Mouse (Mus musculus): Measurements from ENCODE around the gene Casc3.

Casc3 gene

DNA sequence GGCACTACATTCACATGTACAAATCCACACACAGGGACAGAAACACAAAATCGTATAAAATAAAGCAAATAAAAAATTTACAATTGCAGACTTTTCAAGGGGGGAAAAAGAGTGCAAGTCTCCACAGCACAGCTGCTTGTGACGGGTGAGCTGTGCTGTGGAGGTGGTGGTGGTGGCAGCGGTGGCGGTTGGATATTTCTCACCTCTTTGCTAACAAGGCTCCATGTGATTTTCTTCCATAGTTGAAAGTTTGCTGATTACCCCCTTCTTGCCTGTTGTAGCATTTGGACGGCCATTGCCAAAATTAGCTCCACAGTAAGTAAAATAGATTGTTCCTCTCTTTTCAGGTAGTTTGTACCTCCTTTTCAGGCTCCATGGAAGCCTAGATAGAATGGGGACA is at the start of gene Casc3:
TSS of gene Casc3 (plus strand) at position 301 of the 400 bp plus-strand sequence.
- DNase-seq (ENCODE audit: inconsistent age in 2 of 2, low spot score in 1 of 2) = no peak

DNA sequence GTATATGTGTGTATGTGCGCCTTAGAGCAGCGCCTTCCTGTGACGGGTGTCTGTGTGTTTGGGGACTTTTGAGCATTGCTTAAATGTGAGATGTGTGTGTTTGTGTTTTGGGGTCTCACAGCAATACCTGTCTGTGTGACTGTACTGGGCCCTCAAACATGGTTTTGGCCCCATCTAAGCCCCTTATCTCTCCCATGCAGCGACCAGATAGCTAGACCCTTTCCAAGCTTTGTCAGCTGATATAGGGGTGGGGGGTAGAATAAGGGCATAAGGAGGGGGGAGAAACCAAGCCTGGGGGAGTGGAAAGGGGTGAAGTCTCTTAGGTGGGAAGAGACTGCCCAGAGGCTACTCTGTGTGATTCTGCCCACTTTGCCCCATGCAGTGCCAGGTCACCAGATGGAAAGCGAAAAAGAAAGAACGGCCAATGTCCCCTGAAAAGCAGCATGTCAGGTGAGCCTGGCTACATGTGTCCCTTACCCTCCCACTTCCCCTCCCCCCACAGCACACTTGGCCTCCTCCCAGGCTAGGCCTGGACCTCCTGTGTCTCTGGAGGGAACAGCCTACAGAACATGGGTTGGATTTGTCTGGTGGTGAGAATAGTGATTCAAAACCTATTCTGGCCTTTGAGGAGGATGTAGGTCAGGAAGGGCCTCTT is 48.9 kb upstream of the Casc3 start:
- DNase-seq (ENCODE audit: inconsistent age in 2 of 2, low spot score in 1 of 2) = no peak

DNA sequence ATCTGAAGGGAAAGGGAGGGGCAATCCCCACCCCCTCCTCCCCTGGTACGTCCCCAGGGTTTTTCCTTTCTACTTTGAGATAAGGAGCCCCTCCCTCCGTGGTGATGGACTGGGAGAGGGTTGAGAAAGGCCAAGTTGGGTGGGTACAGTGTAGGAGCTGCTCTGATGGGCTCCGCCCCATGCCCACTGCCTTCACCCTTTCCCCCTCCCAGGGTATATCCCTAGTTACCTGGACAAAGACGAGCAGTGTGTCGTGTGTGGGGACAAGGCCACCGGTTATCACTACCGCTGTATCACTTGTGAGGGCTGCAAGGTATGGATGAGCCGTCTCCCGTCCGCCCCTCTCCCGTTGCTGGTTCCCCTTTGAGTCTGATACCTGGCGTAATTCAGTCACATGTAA is 48.0 kb upstream of the Casc3 start:
- no peak for DNase-seq (ENCODE audit: inconsistent age in 2 of 2, low spot score in 1 of 2)

DNA sequence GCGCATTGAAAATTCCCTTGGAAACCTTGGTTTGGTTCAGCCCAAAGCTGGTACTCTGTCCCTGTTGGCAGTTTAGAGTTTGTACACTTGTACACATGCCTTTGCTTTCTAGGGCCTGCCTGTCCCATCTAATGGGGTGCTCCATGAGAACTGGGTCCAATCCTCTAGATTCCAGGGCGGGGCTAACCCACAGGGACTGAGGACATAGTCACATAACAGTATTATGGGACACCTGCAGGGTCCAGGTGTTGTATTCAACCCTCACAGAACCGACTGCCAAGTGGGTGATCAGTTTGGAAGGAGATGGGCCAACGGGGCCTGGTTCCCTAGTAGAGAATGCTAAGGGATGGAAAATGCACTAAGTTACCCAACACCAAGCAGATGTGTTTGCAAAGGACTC is 42.8 kb upstream of the Casc3 start:
- no peak for DNase-seq (ENCODE audit: inconsistent age in 2 of 2, low spot score in 1 of 2)

DNA sequence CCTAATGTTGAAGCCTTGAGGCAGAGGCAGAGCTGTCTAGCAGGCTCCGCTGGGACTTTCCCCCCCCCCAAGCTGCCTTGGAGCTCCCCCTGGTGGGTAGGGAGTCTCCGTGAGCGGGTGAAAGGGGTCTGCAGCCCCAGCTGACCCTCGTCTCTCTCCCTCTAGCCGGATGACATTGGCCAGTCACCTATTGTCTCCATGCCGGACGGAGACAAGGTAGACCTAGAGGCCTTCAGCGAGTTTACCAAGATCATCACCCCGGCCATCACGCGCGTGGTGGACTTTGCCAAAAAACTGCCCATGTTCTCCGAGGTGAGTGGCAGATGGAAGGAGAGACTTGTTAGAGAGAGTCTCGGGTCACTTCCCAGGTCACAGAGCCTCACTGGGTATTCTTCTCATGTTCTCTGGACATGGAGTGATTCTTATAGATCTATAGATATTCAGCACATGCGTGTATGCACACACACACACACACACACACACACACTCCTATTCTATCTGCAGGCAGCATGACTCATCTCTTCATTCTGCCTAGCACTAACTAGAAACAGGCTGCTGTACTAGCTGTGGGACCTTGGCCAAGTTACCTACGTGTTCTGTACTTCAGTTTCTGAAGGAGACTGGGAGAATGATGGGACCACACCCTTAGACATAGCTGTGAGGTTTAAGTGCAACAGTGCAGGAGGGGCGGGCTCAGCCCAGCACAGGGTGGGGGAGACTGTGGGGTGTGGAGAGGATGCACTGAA is 41.8 kb upstream of the Casc3 start:
- DNase-seq (ENCODE audit: inconsistent age in 2 of 2, low spot score in 1 of 2) = peak; percentile 61 to 89

DNA sequence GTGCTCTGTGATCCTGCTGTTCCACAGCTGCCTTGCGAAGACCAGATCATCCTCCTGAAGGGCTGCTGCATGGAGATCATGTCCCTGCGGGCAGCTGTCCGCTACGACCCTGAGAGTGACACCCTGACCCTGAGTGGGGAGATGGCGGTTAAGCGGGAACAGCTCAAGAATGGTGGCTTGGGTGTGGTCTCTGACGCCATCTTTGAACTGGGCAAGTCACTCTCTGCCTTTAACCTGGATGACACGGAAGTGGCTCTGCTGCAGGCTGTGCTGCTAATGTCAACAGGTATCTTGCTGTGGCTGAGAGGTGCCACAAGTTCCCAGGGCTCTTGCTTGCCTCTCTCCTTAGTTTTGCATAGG is 41.2 kb upstream of the Casc3 start:
- no peak for DNase-seq (ENCODE audit: inconsistent age in 2 of 2, low spot score in 1 of 2)

DNA sequence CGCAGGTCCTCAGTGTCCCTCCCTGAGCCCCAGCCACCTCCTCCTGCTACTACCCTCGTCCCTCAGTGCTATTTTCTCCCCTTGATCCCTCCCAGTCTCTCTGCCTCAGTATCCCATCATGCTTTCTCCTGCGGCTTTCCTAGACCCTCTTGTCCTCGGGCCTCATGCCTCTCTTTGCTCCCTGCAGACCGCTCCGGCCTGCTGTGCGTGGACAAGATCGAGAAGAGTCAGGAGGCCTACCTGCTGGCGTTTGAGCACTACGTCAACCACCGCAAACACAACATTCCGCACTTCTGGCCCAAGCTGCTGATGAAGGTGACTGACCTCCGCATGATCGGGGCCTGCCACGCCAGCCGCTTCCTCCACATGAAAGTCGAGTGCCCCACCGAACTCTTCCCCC is 40.6 kb upstream of the Casc3 start:
- DNase-seq (ENCODE audit: inconsistent age in 2 of 2, low spot score in 1 of 2) = no peak

DNA sequence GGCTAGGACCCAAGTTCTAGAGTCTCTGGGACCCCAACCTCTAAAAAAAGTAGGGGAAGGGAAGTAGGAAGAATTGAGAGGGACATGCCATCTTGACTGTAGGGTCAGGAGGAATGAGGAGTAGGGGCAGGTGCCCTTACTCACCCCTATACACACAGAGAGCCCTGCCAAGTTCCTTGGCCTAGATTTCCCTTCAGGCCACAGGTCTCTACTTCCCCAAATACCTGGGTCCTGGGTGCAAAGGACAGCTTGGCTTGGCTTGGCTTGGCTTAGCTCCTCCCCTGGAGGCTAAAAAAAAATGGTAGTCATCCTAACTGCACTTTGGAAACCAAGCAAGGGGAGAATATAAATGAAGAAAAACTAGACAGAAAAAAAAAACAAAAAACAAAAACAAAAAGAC is 40.0 kb upstream of the Casc3 start:
- no peak for DNase-seq (ENCODE audit: inconsistent age in 2 of 2, low spot score in 1 of 2)

DNA sequence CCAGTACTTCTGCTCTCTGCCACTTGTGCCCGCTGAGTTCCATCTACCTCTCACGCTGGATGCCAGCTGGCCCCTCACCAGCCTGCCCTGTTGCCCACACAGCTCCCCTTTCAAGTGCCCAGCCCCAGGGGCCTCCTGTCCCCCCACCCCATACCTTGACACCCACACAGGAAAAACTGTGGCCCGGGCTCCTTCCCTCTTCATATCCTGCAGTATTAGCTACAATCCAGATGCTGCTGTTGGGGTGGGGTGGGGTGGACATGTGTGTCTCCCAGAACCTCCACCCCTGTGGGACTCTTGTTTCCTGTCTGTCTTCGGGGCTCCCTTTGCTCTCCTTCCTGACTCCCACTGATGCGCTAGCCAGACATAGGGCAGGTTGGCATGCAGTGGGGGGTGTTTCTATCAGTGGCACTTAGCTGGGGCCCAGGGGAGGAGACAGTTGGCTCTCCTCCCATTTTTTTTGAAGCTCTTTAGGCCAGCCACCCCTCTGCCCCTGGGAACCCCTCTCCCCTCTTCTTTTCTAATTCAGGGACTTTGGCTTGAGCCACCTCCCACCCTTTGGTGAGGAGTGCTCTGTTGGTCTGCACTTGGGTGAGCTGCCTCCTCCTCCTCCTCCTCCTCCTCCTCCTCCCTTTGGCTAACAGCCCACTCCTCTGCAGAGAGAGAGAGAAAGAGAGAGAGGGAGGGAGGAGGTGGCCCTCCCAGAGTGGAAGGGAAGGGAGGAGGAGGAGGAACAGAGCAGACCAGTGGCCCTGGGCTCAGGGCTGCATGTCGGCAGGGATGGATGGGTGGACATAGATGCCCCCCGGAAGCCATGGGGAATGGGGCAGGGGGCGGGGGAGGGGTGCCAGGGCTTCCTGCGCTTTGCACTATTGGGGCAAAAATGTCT is 39.0 kb upstream of the Casc3 start:
- peak; percentile 25 to 71 for DNase-seq (ENCODE audit: inconsistent age in 2 of 2, low spot score in 1 of 2)

DNA sequence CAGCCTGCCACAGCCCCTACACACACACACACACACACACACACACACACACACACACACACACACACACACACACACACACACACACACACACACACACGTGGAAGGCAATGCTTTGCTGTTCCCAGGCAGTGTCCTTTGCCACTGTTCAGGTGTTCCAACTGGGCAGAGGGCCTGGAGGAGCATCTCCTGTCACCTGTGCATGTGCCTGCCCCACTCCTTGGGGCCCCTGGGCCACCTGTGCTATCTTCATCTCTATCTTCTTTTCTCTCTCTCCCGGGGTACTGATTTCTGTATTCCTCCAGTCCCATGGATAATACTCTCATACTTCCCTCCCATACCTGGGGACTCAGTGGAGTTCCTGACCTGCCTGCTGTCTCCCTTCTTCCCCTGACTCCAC is 38.4 kb upstream of the Casc3 start:
- peak in 1 of 2 experiments; percentile 67 for DNase-seq (ENCODE audit: inconsistent age in 2 of 2, low spot score in 1 of 2)

DNA sequence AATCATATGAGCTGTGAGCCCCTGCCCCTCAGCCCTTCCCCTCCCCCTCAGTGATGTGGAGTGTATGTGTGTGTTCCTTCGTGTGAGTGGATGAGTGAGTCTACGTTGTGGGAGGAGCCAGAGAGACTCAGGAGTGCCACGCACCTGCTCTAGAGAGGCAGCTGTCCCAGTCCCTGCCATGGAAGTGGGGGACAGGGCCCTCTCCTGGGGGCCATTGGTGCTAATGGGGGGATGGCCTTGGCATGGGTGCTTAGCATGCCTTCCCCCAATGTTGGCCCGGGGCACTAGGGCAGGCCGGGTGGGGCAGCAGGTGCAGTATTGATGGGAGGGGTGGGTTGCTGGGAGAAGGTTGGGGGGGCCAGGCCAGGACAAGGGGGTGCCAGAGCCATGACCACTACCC is 37.9 kb upstream of the Casc3 start:
- peak; percentile 30 to 70 for DNase-seq (ENCODE audit: inconsistent age in 2 of 2, low spot score in 1 of 2)

DNA sequence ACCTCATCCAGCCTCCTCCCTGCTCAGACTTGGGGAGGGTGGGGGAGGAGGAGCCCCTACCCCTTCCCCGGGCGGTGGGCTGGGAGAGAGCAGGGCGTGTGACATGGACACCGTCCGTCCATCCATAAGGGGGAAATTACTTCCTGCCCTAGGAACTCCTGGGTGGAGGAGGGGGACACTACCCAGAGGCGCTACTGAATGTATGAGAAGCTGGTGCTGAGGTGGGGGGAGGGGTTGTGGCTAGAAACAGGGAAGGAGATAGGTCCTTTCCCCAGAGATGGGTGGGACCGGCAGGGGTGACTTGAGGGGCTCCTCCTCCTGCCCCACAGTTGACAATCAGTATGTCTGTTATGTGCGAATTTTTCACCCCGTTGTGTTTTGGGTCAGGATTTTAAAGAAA is 37.4 kb upstream of the Casc3 start:
- peak; percentile 63 to 84 for DNase-seq (ENCODE audit: inconsistent age in 2 of 2, low spot score in 1 of 2)

DNA sequence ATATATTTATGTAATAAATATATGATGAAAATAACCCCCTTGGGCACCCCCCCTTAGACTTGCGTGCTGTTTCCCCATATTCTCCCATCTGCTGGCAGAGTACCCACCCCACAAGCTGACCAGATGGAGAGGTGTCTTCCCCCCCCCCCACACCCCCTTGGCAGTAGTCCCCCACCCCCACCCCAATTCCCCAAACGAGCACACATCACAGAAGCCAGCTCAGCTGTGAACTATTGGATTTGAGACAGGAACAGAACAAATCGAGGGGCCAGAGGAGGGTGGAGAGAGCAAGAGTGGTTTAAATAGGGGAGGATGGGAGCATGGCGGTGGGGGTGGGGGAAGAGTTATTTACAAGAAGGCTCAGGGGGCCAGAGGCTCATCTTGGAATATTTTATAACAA is 37.0 kb upstream of the Casc3 start:
- DNase-seq (ENCODE audit: inconsistent age in 2 of 2, low spot score in 1 of 2) = no peak

DNA sequence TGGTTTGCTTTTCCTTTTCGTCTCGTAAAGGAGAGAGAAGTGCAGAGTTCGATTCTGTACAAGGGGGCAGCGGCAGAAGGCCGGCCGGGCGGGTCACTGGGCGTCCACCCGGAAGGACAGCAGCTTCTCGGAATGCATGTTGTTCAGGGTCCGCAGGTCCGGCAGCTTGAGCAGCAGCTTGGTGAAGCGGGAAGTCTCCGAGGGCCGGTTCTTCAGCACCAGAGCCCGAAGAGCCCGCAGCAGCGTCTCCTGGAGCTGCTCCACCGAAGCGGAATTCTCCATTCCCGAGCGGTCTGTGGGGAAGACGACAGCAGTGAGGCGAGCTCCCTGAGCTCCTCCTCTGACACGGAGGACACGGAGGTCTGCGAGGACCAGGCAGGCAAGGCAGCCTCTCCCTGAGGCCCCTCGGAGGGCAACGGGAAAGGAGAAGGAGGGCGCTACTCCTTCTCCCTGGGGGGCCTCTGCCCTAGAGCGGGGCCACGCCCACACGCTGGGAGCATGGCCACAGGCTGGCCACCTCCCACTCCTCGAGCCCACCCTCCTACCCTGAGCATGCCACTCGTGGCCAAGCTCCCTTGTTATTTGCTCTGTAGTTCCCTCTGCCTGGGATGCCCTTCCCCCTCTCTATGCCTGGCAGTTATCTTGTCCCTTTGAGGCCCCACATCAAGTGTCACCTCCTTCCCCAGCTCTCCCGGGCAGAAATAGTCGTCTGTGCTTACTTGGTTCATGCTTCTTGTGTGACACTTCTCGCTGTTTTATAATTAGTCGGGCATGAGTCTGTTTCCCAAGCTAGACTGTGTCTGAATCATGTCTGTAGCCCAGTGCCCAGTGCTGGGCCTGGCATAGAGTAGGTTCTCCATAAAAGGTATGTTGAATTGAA is 36.3 kb upstream of the Casc3 start:
- peak; percentile 48 to 75 for DNase-seq (ENCODE audit: inconsistent age in 2 of 2, low spot score in 1 of 2)

DNA sequence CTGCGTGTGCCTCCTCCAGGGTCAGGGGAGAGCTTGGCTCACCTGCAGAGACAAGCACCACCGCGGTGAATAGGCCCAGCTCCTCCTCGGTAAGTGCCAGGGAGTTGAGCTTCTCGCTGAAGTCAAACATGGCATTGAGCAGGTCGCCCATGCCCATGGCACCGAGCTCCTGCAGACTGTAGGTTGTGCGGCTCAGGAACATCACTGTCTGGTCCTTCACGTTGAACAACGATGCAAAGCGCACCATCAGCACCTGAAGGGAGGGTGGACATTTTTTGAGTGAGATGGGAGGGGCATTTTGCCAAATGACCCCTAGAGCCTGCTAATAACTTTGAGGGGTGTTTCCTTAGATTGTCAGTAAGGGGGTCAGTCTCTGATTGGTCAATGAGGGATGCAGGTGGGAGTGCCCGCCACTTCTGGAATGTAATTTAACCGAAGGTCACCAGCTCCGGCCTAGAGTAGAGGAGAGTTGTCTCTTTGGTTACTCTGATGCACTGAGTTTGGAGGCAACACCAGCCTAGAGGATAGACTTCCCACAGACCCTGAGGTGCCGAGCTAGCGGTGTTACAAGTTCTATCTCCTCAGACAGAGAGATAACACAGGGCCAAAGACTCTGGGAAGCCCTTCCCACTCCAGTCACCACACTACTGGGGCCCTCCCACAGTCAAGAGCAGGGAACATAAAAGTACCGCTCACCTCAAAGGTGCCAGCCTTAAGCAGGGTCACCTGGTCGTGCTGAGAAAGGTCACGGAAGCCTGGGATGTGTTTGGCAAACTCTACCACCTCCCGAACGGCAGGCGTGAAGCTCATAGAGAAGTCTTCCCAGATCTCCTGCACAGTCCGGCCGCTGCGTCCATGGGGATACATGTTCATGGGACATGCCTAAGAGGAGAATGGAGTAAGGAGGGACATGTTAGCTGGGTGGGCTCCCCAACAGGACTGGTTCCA is 35.4 kb upstream of the Casc3 start:
- DNase-seq (ENCODE audit: inconsistent age in 2 of 2, low spot score in 1 of 2) = peak; percentile 37 to 75

DNA sequence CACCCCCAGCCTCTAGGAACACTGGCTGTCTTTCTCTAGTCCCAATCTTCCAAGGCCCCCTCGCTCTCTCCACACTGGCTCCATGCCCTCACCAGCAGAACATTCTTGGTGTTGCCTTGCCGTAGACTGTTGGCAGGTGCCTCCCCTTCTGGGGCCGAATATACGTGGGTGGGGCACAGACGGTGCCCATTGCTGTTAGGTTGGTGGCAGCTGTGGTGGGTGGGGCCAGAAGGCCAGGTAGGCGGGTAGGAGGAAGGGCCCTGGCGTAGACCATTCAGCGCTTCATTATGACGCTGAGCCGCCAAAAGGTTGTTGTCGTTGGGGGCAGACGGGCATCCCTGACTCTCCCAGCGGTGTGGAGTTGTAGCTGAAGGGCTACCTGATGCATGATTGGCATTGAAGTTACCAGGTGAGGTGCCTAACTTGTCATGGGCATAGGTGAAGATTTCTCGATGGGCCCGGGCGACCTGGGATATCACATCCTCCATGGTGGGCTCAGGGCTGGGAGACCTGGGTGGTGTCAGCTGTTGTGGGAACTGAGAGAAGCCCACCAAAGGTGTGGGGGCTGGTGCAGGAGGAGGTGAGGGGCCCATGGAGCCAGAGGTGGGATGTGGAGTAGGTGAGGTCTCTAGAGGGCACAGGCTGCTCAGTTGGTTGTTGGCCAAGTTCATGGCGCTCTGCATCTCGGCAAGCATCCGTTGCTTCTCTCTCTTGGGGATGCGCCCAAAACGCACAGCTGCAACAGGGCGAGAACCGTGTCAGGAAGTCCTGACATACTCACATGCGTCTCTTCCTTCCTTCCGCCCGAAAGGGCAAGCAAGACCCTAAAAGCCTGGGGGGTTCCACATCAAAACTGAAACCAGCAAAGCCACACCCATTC is 34.4 kb upstream of the Casc3 start:
- peak; percentile 42 to 70 for DNase-seq (ENCODE audit: inconsistent age in 2 of 2, low spot score in 1 of 2)

DNA sequence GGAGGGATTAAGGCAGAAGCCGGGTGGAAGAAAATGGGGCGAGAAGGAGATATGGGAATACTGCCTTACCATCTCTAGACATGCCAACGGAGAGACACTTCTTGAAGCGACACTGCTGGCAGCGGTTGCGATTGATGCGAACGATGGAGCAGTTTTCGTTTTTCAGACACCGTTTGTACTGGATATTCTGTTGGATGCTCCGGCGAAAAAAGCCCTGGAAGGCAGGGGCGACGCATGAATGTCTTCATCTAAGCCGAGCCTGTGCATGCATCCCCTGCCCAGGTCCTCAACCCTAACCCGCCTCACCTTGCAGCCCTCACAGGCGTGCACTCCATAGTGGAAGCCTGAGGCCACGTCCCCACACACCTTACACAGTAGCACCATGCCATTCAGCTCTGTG is 33.6 kb upstream of the Casc3 start:
- DNase-seq (ENCODE audit: inconsistent age in 2 of 2, low spot score in 1 of 2) = peak; percentile 31 to 65

DNA sequence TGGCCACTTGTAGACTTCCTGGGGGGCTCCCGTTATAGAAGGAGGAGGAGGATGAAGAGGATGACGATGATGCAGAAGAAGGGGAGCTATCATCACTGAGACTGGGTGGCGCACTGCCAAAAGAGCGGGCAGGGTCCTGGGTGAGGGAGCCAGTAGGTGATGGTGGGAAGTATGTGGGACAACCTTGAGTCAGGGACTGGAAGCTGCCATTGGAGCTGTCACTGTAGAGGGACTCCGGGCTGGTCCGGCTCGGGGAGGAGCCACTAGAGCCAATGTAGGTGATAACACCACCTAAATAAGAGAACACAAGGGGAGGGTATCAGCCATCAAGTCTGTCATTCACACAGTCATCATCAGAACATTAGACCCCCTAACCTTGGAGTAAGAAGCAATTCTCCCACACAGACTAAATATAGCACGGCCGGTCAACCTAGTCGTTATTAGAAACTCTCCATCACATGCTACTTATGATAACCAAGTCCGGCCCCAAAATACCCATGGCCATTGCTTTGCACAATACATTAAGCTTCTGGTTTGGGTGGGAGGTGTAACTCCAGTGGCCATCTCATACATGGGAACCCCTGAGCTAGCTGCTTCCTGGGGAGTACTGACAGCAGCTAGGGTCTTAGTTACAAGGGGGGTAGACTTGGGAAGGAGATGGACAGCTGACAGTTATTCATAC is 32.7 kb upstream of the Casc3 start:
- DNase-seq (ENCODE audit: inconsistent age in 2 of 2, low spot score in 1 of 2) = peak; percentile 64 to 81

All from adrenal gland, adult (tissue).